10 mouse cellular contexts compared by ENCODE assay signal in the genomic region with DNA sequence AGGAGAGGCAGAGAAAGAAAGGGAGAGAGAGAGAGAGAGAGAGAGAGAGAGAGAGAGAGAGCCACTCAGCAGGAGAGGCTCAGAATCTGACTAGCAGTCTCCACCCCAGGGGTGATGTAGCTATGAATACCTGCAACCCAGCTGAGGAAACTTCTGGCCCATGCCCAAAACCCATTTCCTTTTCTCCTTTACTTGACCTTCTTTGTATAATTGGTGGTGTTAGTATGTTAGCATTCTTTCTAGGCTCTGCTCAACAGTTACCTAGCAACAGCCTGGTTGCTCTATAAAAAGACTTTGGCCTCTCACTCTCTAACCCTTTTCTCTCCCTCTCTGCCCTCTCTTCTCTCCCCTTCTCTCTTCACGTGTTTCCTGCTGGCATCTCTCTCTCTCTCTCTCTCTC. TPM values are rescaled to one million over a fixed set of nuclear protein-coding genes. Genes with fewer than 3 reads are reported as not detected.
DNase-seq lines count a peak whose midpoint lies in the region; ATAC-seq lines count a peak whose summit lies in the region.
"Had no signal": no experiment of that assay in that cellular context is flagged by ENCODE, and none has a peak within 500 bp of the region (broad histone marks: within the 10 kb centered on the region; RNA-seq: fewer than 3 reads in every experiment).

No protein-coding gene starts in this region.

- peak overlapping the region; percentile 42; the same call in 1 of the 2 replicates for H3K27ac ChIP-seq in lung, embryonic 15.5 days
- H3K27ac ChIP-seq: midbrain, embryonic 12.5 days had no signal

- 0% methylated on average over 1 of the region's 1 CpGs for WGBS in lung, embryonic 15.5 days

- H3K4me2 ChIP-seq in lung, embryonic 15.5 days, result no peak overlapping the region
- H3K4me2 ChIP-seq: midbrain, embryonic 12.5 days had no signal

- no peak; the same call in 1 of the 2 replicates for ATAC-seq in frontal cortex, adult (ENCODE audit: low TSS enrichment)
- ATAC-seq in lung, embryonic 15.5 days (ENCODE audit: borderline replicate concordance, extremely low read depth, low FRiP score, low TSS enrichment), result peak; percentile 55
- no peak for ATAC-seq in granulocyte monocyte progenitor cell, adult 5-6 weeks (replicated peaks; ENCODE audit: poor library complexity, severe bottlenecking)

- DNase-seq in frontal cortex, adult 2 months (ENCODE audit: extremely low spot score in 1 of 2, low spot score in 1 of 2), result peak; percentile 11 to 45
- peak; percentile 22 to 23 for DNase-seq in right cerebral cortex, adult 2 months (ENCODE audit: low spot score in 2 of 2)
- no peak for DNase-seq in right cerebral cortex, postnatal 25 days
- peak; percentile 86 to 88 for DNase-seq in heart, postnatal 10 days
- no peak for DNase-seq in c-Kit-positive CD71-positive TER-119-positive erythroid progenitor cells, embryonic 14.5 days (ENCODE audit: low spot score)

- no peaks in the 10 kb centered on the region for H3K36me3 ChIP-seq in lung, embryonic 15.5 days
- H3K36me3 ChIP-seq: G1E; midbrain, embryonic 12.5 days had no signal

- no peaks in the 10 kb centered on the region for H3K27me3 ChIP-seq in lung, embryonic 15.5 days
- H3K27me3 ChIP-seq: midbrain, embryonic 12.5 days had no signal

- H3K4me1 ChIP-seq in lung, embryonic 15.5 days, result peaks cover 3% of the 10 kb centered on the region; the same call in 1 of the 2 replicates

- no peak overlapping the region for H3K9ac ChIP-seq in lung, embryonic 15.5 days
- H3K9ac ChIP-seq: midbrain, embryonic 12.5 days had no signal

- intact Hi-C loops in heart, postnatal 10 days (cut with DNase I), result no loop called here

- no peaks in the 10 kb centered on the region for H3K9me3 ChIP-seq in lung, embryonic 15.5 days
- H3K9me3 ChIP-seq: G1E; midbrain, embryonic 12.5 days had no signal

- H3K4me3 ChIP-seq in lung, embryonic 15.5 days, result no peak overlapping the region
- H3K4me3 ChIP-seq: midbrain, embryonic 12.5 days had no signal

RNA-seq across cellular contexts. Expression of a gene that starts 7.1 kb away (rescaled TPM):
- not detected in 2 replicates for polyA plus RNA-seq in frontal cortex, adult 2 months (2012; rRNA removed)
- total RNA-seq in heart, postnatal 10 days (2021), result not detected
- 0.29 TPM in 1 of 2 replicates, not detected in the other for polyA plus RNA-seq in lung, embryonic 15.5 days (2015; fragmentation: Nextera tagmentation; extraction: Ambion mirVana)
- total RNA-seq in granulocyte monocyte progenitor cell, adult 5-6 weeks (2014; fragmentation: Nextera tagmentation), result not detected in 2 replicates
- total RNA-seq in granulocyte monocyte progenitor cell, adult 5-6 weeks (2017), result not detected in 2 replicates
- polyA plus RNA-seq: G1E; midbrain, embryonic 12.5 days had no signal

RNA-seq across cellular contexts. Expression of a gene that starts 7.1 kb away (rescaled TPM):
- 0.54 and 2.1 TPM in 2 replicates for polyA plus RNA-seq in frontal cortex, adult 2 months (2012; rRNA removed)
- 1 to 10 TPM; 5.0 to 6.6 TPM for total RNA-seq in heart, postnatal 10 days (2021)
- polyA plus RNA-seq in lung, embryonic 15.5 days (2015; fragmentation: Nextera tagmentation; extraction: Ambion mirVana), result 3.4 and 4.2 TPM in 2 replicates
- 11.1 TPM in 1 of 2 replicates, not detected in the other for total RNA-seq in granulocyte monocyte progenitor cell, adult 5-6 weeks (2014; fragmentation: Nextera tagmentation)
- total RNA-seq in granulocyte monocyte progenitor cell, adult 5-6 weeks (2017), result 3.1 TPM in 1 of 2 replicates, not detected in the other
- total RNA-seq: G1E had no signal
- polyA plus RNA-seq: G1E; midbrain, embryonic 12.5 days had no signal

RNA-seq across cellular contexts. Expression of a gene that starts 13.4 kb away (rescaled TPM):
- 1.6 TPM in 2 replicates for polyA plus RNA-seq in frontal cortex, adult 2 months (2012; rRNA removed)
- 10 to 100 TPM; 19.1 to 20.3 TPM for total RNA-seq in heart, postnatal 10 days (2021)
- 43.0 and 53.3 TPM in 2 replicates for polyA plus RNA-seq in lung, embryonic 15.5 days (2015; fragmentation: Nextera tagmentation; extraction: Ambion mirVana)
- 0.43 and 3.1 TPM in 2 replicates for total RNA-seq in granulocyte monocyte progenitor cell, adult 5-6 weeks (2014; fragmentation: Nextera tagmentation)
- total RNA-seq in granulocyte monocyte progenitor cell, adult 5-6 weeks (2017), result 0.93 and 2.0 TPM in 2 replicates
- total RNA-seq: G1E had no signal
- polyA plus RNA-seq: G1E had no signal

RNA-seq across cellular contexts. Expression of a gene that starts 17.5 kb away (rescaled TPM):
- polyA plus RNA-seq in frontal cortex, adult 2 months (2012; rRNA removed), result 4.0 and 4.5 TPM in 2 replicates
- total RNA-seq in heart, postnatal 10 days (2021), result 10 to 100 TPM; 73.8 to 74.5 TPM
- 41.3 and 48.5 TPM in 2 replicates for polyA plus RNA-seq in lung, embryonic 15.5 days (2015; fragmentation: Nextera tagmentation; extraction: Ambion mirVana)
- total RNA-seq in granulocyte monocyte progenitor cell, adult 5-6 weeks (2014; fragmentation: Nextera tagmentation), result 0.58 and 1.4 TPM in 2 replicates
- total RNA-seq in granulocyte monocyte progenitor cell, adult 5-6 weeks (2017), result 4.1 and 6.3 TPM in 2 replicates

RNA-seq across cellular contexts. Expression of a gene that starts 20.5 kb away (rescaled TPM):
- 0.67 and 0.82 TPM in 2 replicates for polyA plus RNA-seq in frontal cortex, adult 2 months (2012; rRNA removed)
- total RNA-seq in heart, postnatal 10 days (2021), result 10 to 100 TPM; 10.1 to 13.3 TPM
- 23.7 and 25.2 TPM in 2 replicates for polyA plus RNA-seq in lung, embryonic 15.5 days (2015; fragmentation: Nextera tagmentation; extraction: Ambion mirVana)
- total RNA-seq in granulocyte monocyte progenitor cell, adult 5-6 weeks (2014; fragmentation: Nextera tagmentation), result 0.75 TPM in 1 of 2 replicates, not detected in the other
- 0.09 TPM in 1 of 2 replicates, not detected in the other for total RNA-seq in granulocyte monocyte progenitor cell, adult 5-6 weeks (2017)
- polyA plus RNA-seq: G1E had no signal

Comparison
In these comparisons a context has a peak if more than half of its experiments do, and no peak if none do; other contexts are left out.
1. DNase-seq: peak in frontal cortex, adult 2 months (2 of 2), right cerebral cortex, adult 2 months (2 of 2) and heart, postnatal 10 days (2 of 2); none in right cerebral cortex, postnatal 25 days (single experiment) and c-Kit-positive CD71-positive TER-119-positive erythroid progenitor cells, embryonic 14.5 days (single experiment).
2. RNA of a gene that starts 13.4 kb away (total RNA-seq): 19.1 to 20.3 TPM in heart, postnatal 10 days; 0.43 to 3.1 TPM in granulocyte monocyte progenitor cell, adult 5-6 weeks; every median in the first group is over 4 times any median in the second.